Mouse (Mus musculus) myocyte (in vitro differentiated cells): Measurements from ENCODE around the gene Rela. TPM values are rescaled to one million over a fixed set of nuclear protein-coding genes. Genes with fewer than 3 reads are reported as not detected.

ENCODE experiments used
- H3K27me3 ChIP-seq: one replicate; pipeline ENCODE4 v1.6.1; 2011; ENCODE audit not compliant: control insufficient read depth, insufficient read depth, insufficient read length
- H3K36me3 ChIP-seq: one replicate; pipeline ENCODE4 v1.6.1; 2011; ENCODE audit not compliant: control insufficient read depth, insufficient read depth
- H3K4me2 ChIP-seq: one replicate; pipeline ENCODE4 v1.6.1; 2011; ENCODE audit warnings: low read depth, control low read depth
- H3K4me3 ChIP-seq: one replicate; pipeline ENCODE4 v1.5.1; 2011; ENCODE audit warnings: mild to moderate bottlenecking, control low read depth, moderate library complexity
- H3K79me2 ChIP-seq: one replicate; pipeline ENCODE4 v1.6.1; 2011; ENCODE audit not compliant: control insufficient read depth, insufficient read depth
- H3ac ChIP-seq: one replicate; pipeline ENCODE4 v1.6.1; 2011; ENCODE audit not compliant: control insufficient read depth, insufficient read length
- CEBPB ChIP-seq: IDR thresholded peaks from 2 replicates; pipeline ENCODE4 v1.6.1; 2011; ENCODE audit warnings: mild to moderate bottlenecking, moderate library complexity; ENCODE audit not compliant: poor library complexity, insufficient read depth, severe bottlenecking
- E2F4 ChIP-seq: IDR thresholded peaks from one replicate; pipeline ENCODE4 v1.6.1; 2011; ENCODE audit warnings: mild to moderate bottlenecking, control low read depth, moderate library complexity; ENCODE audit not compliant: insufficient read depth
- MAX ChIP-seq: IDR thresholded peaks from one replicate; pipeline ENCODE4 v1.6.1; 2011; ENCODE audit warnings: low read depth, mild to moderate bottlenecking, control low read depth
- MYOD1 ChIP-seq, 3 experiments: IDR thresholded peaks; one replicate each; pipeline ENCODE4 v1.6.1; 2011; ENCODE audit warnings: control low read depth in 2 of 3, low read depth in 2 of 3, mild to moderate bottlenecking in 2 of 3, moderate library complexity in 1 of 3; ENCODE audit not compliant: insufficient read length in 2 of 3, control insufficient read depth in 1 of 3
- MYOG ChIP-seq, 3 experiments: IDR thresholded peaks; one replicate each; pipeline ENCODE4 v1.6.1; 2011; ENCODE audit warnings: control low read depth in 2 of 3, low read depth in 2 of 3, mild to moderate bottlenecking in 2 of 3; ENCODE audit not compliant: insufficient read length in 2 of 3, control insufficient read depth in 1 of 3, insufficient read depth in 1 of 3
- POLR2A ChIP-seq: IDR thresholded peaks from one replicate; pipeline ENCODE4 v1.6.1; 2011; ENCODE audit warnings: low read depth, mild to moderate bottlenecking, control low read depth, moderate library complexity; ENCODE audit not compliant: insufficient read length
- POLR2AphosphoS2 ChIP-seq: IDR thresholded peaks from one replicate; pipeline ENCODE4 v1.6.1; 2011; ENCODE audit warnings: low read depth, control low read depth; ENCODE audit not compliant: insufficient read length
- REST ChIP-seq: IDR thresholded peaks from one replicate; pipeline ENCODE4 v1.6.1; 2011; ENCODE audit warnings: mild to moderate bottlenecking, control low read depth, moderate library complexity; ENCODE audit not compliant: insufficient read depth, insufficient read length
- SRF ChIP-seq: IDR thresholded peaks from one replicate; pipeline ENCODE4 v1.6.1; 2011; ENCODE audit warnings: low read depth; ENCODE audit not compliant: control insufficient read depth, insufficient read length
- TCF12 ChIP-seq: IDR thresholded peaks from one replicate; pipeline ENCODE4 v1.6.1; 2011; ENCODE audit warnings: mild to moderate bottlenecking, control low read depth; ENCODE audit not compliant: poor library complexity, insufficient read depth, severe bottlenecking
- TCF3 ChIP-seq: IDR thresholded peaks from one replicate; pipeline ENCODE4 v1.6.1; 2011; ENCODE audit warnings: low read depth, control low read depth; ENCODE audit not compliant: insufficient read length
- USF1 ChIP-seq: IDR thresholded peaks from one replicate; pipeline ENCODE4 v1.6.1; 2011; ENCODE audit warnings: low read depth, mild to moderate bottlenecking, control low read depth, moderate library complexity
- polyA plus RNA-seq: library from polyadenylated mRNA; unstranded; fragments of >200 nt; fragmentation: generic; extraction: Trizol; gene quantifications from one replicate; pipeline ENCODE4 v1.2.1, GENCODE M21; 2012; ENCODE audit warnings: missing spikeins

Gene Rela
- polyA plus RNA-seq, 1 experiment, result 58.0 TPM

- H3K79me2 ChIP-seq, result peaks cover 7% of the 10 kb centered on the region
- no peak overlapping the region for H3ac ChIP-seq
- TF ChIP-seq CEBPB (no peak), POLR2AphosphoS2 (no peak), MYOG (IDR thresholded peaks at IDR 0.05; ENCODE audit: control insufficient read depth in 1 of 3, insufficient read depth in 1 of 3, insufficient read length in 2 of 3, low read depth in 2 of 3) (no peak), POLR2A (no peak), MYOD1 (IDR thresholded peaks at IDR 0.05; ENCODE audit: control insufficient read depth in 1 of 3, insufficient read length in 2 of 3, low read depth in 2 of 3) (no peak), USF1 (no peak), E2F4 (no peak), MAX (no peak), SRF (no peak), TCF3 (no peak)
- peaks cover 25% of the 10 kb centered on the region for H3K36me3 ChIP-seq
- no peaks in the 10 kb centered on the region for H3K27me3 ChIP-seq
- peak overlapping the region; percentile 53 for H3K4me3 ChIP-seq
- H3K4me2 ChIP-seq, result peak overlapping the region; percentile 68
Observed at GRCm38 (mm10) chr19:5608707-5609106, 28.6 kb upstream of the Rela start.

DNA sequence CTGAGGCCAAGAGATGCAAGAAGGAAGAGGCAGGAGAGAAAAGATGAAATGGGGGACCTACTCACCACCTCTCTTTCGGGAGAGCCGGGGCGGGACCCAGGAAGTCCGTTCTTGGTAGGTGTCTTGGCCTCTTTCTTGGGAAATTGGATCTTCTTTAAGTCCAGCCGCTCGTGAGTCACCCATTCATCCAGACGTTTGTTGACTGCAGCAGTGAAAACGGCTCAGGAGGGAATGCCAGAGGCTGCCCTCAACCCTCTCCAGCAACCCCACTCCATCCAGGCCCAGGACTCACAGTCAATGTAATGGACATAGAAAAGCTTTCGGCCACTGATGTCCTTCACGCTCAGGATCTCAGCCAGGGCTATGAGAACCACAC lies 28.1 kb upstream of the Rela start:
- H3K4me3 ChIP-seq, result peak overlapping the region; percentile 53
- H3K27me3 ChIP-seq, result no peaks in the 10 kb centered on the region
- peak overlapping the region; percentile 43 for H3ac ChIP-seq
- H3K36me3 ChIP-seq, result peaks cover 24% of the 10 kb centered on the region
- TF ChIP-seq USF1 (no peak), TCF12 (no peak), CEBPB (no peak), POLR2A (no peak), SRF (no peak), MAX (no peak), REST (no peak)
- peak overlapping the region; percentile 68 for H3K4me2 ChIP-seq
- peaks cover 7% of the 10 kb centered on the region for H3K79me2 ChIP-seq

- H3K36me3 ChIP-seq, result peaks cover 21% of the 10 kb centered on the region
- peak within 1 kb of the TSS; percentile 43 for H3ac ChIP-seq
- H3K27me3 ChIP-seq, result no peaks in the 10 kb centered on the region
- peak within 1 kb of the TSS; percentile 87 for H3K4me2 ChIP-seq
- TF ChIP-seq TCF3 (no peak), POLR2A (peak; percentile 55), MYOG (IDR thresholded peaks at IDR 0.05; ENCODE audit: control insufficient read depth in 1 of 3, insufficient read depth in 1 of 3, insufficient read length in 2 of 3, low read depth in 2 of 3) (no peak), MYOD1 (IDR thresholded peaks at IDR 0.05; ENCODE audit: control insufficient read depth in 1 of 3, insufficient read length in 2 of 3, low read depth in 2 of 3) (no peak), E2F4 (no peak), POLR2AphosphoS2 (peak; percentile 33), CEBPB (no peak), TCF12 (no peak), SRF (no peak), USF1 (peak; percentile 97), REST (no peak), MAX (no peak)
- H3K4me3 ChIP-seq, result peak within 1 kb of the TSS; percentile 53
- H3K79me2 ChIP-seq, result peaks cover 7% of the 10 kb centered on the region
Observed at GRCm38 (mm10) chr19:5609547-5610404, 27.5 kb upstream of the Rela start, which contains the start of gene Kat5. TSS of gene Kat5 (minus strand) at chr19:5610237.

DNA sequence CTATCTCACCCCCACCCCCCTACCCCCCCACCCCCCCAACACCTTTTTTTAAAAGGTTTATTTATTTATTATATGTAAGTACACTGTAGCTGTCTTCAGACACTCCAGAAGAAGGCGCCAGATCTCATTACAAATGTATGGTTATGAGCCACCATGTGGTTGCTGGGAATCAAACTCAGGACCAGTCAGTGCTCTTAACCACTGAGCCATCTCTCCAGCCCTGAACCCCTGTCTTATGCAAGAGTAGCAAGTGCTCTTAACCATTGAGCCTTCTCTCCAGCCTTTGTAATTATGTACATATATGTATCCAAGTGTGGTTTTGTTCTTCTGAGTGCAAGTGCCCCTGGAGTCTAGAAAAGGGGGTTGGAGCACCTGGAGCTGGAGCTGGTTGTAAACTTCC lies 25.3 kb upstream of the Rela start:
- peaks cover 10% of the 10 kb centered on the region for H3K36me3 ChIP-seq
- TF ChIP-seq MYOG (IDR thresholded peaks at IDR 0.05; ENCODE audit: control insufficient read depth in 1 of 3, insufficient read depth in 1 of 3, insufficient read length in 2 of 3, low read depth in 2 of 3), result no peak
- no peak for TF ChIP-seq MYOD1 (IDR thresholded peaks at IDR 0.05; ENCODE audit: control insufficient read depth in 1 of 3, insufficient read length in 2 of 3, low read depth in 2 of 3)
- H3ac ChIP-seq, result no peak overlapping the region
- no peak overlapping the region for H3K4me2 ChIP-seq
- H3K79me2 ChIP-seq, result peaks cover 7% of the 10 kb centered on the region
- H3K27me3 ChIP-seq, result no peaks in the 10 kb centered on the region
- H3K4me3 ChIP-seq, result no peak overlapping the region

DNA sequence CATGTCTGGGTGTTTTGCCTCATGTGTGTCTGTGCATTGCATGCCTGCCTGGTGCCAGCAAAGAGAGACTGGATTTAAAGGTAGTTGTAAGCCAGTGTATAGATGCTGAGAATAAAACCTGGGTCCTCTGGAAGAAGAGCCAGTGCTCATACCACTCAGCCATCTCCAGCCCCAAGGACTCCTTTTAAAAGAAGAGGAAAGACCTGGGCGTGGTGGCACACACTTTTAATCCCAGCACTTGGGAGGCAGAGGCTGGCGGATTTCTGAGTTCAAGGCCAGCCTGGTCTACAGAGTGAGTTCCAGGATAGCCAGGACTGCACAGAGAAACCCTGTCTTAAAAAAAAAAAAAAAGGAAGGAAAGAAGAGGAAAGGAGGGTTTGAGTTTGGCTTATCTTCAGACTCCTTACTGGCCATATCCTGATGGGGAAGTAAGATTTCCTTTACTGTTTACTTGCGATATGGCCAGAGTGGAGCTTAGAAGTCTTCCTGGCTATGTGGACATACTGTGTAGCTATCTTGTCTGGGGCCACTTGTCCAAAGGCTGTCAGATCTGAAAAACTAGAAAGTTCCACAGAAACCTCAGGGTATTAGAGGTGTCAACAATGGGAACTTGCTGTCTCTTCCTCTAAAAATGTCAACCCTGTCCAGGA lies 24.4 kb upstream of the Rela start:
- peaks cover 7% of the 10 kb centered on the region for H3K79me2 ChIP-seq
- TF ChIP-seq MYOG (IDR thresholded peaks at IDR 0.05; ENCODE audit: control insufficient read depth in 1 of 3, insufficient read depth in 1 of 3, insufficient read length in 2 of 3, low read depth in 2 of 3) (no peak), CEBPB (no peak), POLR2AphosphoS2 (no peak), USF1 (no peak), MAX (no peak), E2F4 (no peak), TCF3 (no peak), TCF12 (no peak), POLR2A (no peak), REST (no peak), MYOD1 (IDR thresholded peaks at IDR 0.05; ENCODE audit: control insufficient read depth in 1 of 3, insufficient read length in 2 of 3, low read depth in 2 of 3) (no peak)
- no peak overlapping the region for H3K4me2 ChIP-seq
- peaks cover under 1% of the 10 kb centered on the region for H3K36me3 ChIP-seq
- no peaks in the 10 kb centered on the region for H3K27me3 ChIP-seq
- H3ac ChIP-seq, result no peak overlapping the region
- H3K4me3 ChIP-seq, result no peak overlapping the region
